Mouse (Mus musculus) forebrain, embryonic 13.5 days (tissue): Measurements from ENCODE around the gene Arvcf. TPM values are rescaled to one million over a fixed set of nuclear protein-coding genes. Genes with fewer than 3 reads are reported as not detected.

Source experiments
- ATAC-seq: fragments of 200-750 bp; cut with Nextera tagmentation; 2 replicates; pipeline ENCODE4 v1.8.0; 2017
- H3K27ac ChIP-seq: fragments of 300-500 bp; sonication (generic); 2 replicates; pipeline ENCODE4 v1.5.1; 2015; ENCODE audit warnings: inconsistent platforms, mild to moderate bottlenecking, moderate library complexity
- H3K27me3 ChIP-seq: fragments of 300-500 bp; sonication (generic); 2 replicates; pipeline ENCODE4 v1.6.1; 2015; ENCODE audit warnings: mild to moderate bottlenecking, inconsistent platforms
- H3K36me3 ChIP-seq: fragments of 300-500 bp; sonication (generic); 2 replicates; pipeline ENCODE4 v1.6.1; 2015; ENCODE audit warnings: mild to moderate bottlenecking, inconsistent platforms; ENCODE audit not compliant: poor library complexity, severe bottlenecking
- H3K4me1 ChIP-seq: fragments of 300-500 bp; sonication (generic); 2 replicates; pipeline ENCODE4 v1.6.1; 2015; ENCODE audit warnings: inconsistent platforms
- H3K4me2 ChIP-seq: fragments of 300-500 bp; sonication (generic); 2 replicates; pipeline ENCODE4 v1.6.1; 2015; ENCODE audit warnings: inconsistent platforms, mild to moderate bottlenecking, moderate library complexity
- H3K4me3 ChIP-seq: fragments of 300-500 bp; sonication (generic); 2 replicates; pipeline ENCODE4 v1.5.1; 2015; ENCODE audit warnings: mild to moderate bottlenecking, inconsistent platforms
- H3K9ac ChIP-seq: fragments of 300-500 bp; sonication (generic); 2 replicates; pipeline ENCODE4 v1.6.1; 2015; ENCODE audit warnings: mild to moderate bottlenecking, inconsistent platforms
- H3K9me3 ChIP-seq: fragments of 300-500 bp; sonication (generic); replicated peaks from 2 replicates; pipeline ENCODE4 v1.6.1; 2016; ENCODE audit warnings: inconsistent platforms
- WGBS: fragments of 180-500 bp; shearing (Covaris S2); methylation state at CpG from one replicate; pipeline ENCODE4 v1.1.7; 2015; 5-methylcytosine and 5-hydroxymethylcytosine counted together
- polyA plus RNA-seq: library from polyadenylated mRNA; unstranded; fragments of >200 nt; fragmentation: Nextera tagmentation; extraction: Ambion mirVana; gene quantifications from 2 replicates; pipeline ENCODE4 v1.2.1, GENCODE M21; 2015

Gene Arvcf
- polyA plus RNA-seq, 1 experiment from 2014 or later: 77.2 TPM

DNA sequence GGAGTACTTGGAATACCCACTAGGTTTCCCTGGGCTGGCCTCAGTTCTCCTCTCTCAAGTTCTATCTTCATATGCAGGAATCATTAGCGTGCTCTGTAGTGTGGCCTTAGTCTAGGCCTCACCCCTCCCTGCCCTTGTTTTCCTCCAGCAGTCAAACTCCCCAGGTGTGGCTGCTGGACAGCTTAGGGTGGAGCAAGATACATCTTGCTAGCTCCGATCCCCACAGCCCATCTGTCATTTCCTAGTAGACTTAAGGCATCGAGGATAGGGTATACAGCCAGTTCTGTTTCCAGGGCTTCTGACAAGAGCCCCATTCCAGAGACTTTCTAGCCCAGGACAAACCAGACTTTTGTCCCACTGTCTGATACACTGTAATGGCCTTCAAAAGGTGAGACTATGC, 43.7 kb downstream of the Arvcf start:
- no peak for ATAC-seq
- Histone ChIP-seq H3K27ac (peak overlapping the region; percentile 91), H3K4me2 (no peak overlapping the region), H3K9me3 (no peaks in the 10 kb centered on the region), H3K36me3 (peaks cover 6% of the 10 kb centered on the region), H3K9ac (no peak overlapping the region), H3K27me3 (no peaks in the 10 kb centered on the region), H3K4me1 (peaks cover 74% of the 10 kb centered on the region), H3K4me3 (0 out of 2 replicates have a peak overlapping the region, but pooled peaks have one; percentile 70)
- 85% methylated on average over 3 of the region's 3 CpGs for WGBS

DNA sequence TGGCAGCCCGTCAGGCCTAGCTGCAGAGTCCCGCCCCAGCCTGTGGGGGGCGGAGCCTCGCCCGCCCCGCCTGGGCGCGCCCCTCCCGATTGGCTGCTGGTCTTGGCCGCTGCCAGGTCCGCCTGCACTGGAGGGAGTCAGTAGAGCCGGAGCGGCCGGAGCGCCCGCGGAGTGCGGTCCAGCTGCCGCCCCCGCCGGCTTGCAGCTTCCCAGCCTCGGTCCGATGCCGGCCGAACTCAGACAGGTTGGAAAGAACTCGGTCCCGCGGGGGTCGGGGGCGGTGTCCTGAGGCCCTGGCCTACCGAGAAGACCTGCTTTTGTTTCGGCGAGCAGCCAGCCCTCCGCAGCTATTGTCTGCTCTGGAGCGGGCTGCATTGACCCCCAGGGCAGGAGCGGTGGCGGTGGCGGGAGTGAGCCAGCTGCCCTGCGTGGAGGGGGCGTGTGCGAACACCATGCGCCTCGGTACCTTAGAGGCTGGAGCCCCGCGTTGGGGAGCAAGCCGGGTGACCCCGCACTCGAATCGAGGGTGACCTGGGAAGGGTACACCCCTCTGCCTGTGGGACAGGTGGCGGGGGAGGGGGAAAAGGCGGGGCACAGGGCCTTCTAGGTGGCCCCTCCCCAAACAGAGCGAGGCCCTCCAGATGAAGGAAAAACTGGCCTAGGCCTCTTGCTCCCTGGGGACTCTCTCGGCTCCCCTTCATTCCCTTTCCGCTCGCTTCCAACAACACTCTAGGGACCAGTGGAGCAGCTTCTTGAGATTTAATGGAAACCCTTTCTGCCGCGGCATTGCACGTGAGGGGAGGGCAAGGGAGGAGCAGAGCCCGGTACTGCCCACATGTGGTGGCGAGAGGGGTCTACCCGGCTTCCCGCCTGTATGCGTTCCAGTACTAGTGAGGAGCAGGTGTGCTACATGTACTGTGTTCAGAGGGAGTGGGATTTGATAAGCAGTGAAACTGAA, 44.8 kb downstream of the Arvcf start:
- Histone ChIP-seq H3K9ac (peak overlapping the region; percentile 91), H3K4me2 (peak overlapping the region; percentile 73), H3K9me3 (no peaks in the 10 kb centered on the region), H3K27me3 (no peaks in the 10 kb centered on the region), H3K4me1 (peaks cover 66% of the 10 kb centered on the region), H3K36me3 (peaks cover 16% of the 10 kb centered on the region), H3K27ac (peak overlapping the region; percentile 91), H3K4me3 (peak overlapping the region; percentile 70)
- ATAC-seq: peak; percentile 79
- 0% methylated on average over 46 of the region's 63 CpGs for WGBS

DNA sequence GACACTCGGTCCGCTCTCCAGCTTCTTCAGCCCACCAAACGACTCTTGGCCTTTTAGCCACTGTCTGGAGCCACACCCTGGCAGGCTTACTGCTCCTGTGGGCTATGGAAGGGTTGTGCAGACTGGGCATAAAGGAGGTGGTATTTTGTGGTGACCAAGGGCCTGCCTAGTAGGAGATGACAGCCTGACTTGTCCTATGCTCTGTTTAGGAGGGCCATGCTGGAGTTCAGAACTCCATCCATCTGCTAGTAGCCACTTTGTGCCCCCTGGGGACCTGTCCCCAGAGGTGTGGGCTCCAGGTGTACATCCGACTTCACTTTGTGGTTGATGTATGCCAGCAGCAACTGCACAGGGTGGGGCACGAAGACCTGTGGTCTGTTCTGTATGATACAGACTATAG, 45.6 kb downstream of the Arvcf start:
- Histone ChIP-seq H3K9ac (peak overlapping the region; percentile 91), H3K4me2 (peak overlapping the region; percentile 73), H3K27ac (peak overlapping the region; percentile 91), H3K27me3 (no peaks in the 10 kb centered on the region), H3K36me3 (peaks cover 24% of the 10 kb centered on the region), H3K4me3 (peak overlapping the region; percentile 70), H3K9me3 (no peaks in the 10 kb centered on the region), H3K4me1 (peaks cover 62% of the 10 kb centered on the region)
- ATAC-seq: no peak
- 41% methylated on average over 5 of the region's 5 CpGs for WGBS

DNA sequence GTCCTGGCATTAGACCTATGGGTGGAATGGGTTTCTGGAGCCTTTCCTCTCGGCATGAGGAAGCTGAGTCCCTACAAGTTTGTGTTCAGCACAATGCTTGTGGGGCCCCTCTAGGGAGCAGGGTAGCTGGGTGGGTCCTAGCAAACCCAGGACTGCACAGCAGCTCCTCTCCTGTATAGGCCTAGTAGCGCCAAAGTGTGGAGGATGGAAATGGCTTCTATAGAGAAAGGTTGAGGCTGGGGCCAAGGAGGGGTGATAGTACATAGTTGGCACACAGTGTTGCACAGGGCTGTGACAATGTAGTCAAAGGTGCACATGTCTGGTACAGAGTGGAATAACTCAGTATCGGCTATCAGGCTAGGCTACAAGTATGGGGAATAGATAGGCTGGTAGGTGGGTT, 46.1 kb downstream of the Arvcf start:
- H3K4me3 ChIP-seq: peak overlapping the region; percentile 70

DNA sequence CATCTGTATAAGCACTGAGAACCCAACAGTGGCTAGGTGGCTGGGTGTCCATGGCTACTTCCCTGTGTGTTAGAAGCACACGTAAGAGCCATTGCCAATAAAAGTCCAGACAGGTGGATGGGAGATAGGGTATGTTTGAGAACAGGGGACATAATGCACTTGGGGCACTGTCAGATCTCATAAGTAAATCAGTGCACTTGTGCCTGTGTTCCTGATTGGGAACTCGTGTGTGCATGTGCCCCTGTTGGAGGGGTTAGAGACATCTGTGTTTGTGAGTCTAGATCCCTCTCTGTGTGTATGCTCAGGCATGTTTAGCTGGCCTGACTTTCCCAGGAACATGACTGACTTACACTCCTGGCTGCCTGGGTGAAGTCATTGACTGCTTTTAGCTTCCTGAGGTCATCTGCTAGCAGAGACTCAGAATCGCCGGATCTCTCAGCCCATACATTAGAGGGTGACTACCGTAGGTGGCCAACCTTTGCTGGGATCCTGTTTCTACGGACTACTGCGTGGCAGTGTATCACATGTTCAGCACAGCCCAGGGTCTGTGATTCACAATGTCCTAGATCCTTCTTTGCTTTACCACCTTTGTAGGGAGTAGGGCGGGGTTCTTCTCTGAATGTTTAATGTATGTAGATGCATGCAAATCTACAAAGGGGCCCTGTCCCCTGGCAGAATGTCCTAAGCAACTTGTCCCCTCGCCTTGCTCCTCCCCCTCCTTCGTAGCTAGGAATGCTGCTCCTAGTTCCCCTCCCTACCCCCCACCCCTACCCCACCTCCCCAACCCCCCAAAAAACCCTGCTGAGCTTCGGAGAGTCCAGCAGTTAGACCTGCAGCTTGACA, 47.0 kb downstream of the Arvcf start:
- no peaks in the 10 kb centered on the region for H3K9me3 ChIP-seq
- peaks cover 38% of the 10 kb centered on the region for H3K36me3 ChIP-seq
- H3K27me3 ChIP-seq: no peaks in the 10 kb centered on the region
- peak overlapping the region; percentile 91 for H3K27ac ChIP-seq
- peak overlapping the region; percentile 19 for H3K4me3 ChIP-seq
- 11% methylated on average over 11 of the region's 11 CpGs for WGBS
- peak; percentile 34; the same call in 1 of the 2 replicates for ATAC-seq
- H3K4me1 ChIP-seq: peaks cover 66% of the 10 kb centered on the region
- peak overlapping the region; percentile 59 for H3K9ac ChIP-seq
- peak overlapping the region; percentile 73 for H3K4me2 ChIP-seq

More for the DNA sequence above, 46.1 kb downstream of the Arvcf start:
- no peaks in the 10 kb centered on the region for H3K27me3 ChIP-seq
- 46% methylated on average over 3 of the region's 3 CpGs for WGBS
- H3K36me3 ChIP-seq: peaks cover 29% of the 10 kb centered on the region
- no peak for ATAC-seq
- peak overlapping the region; percentile 91 for H3K27ac ChIP-seq
- H3K4me1 ChIP-seq: peaks cover 62% of the 10 kb centered on the region
- no peaks in the 10 kb centered on the region for H3K9me3 ChIP-seq
- H3K4me2 ChIP-seq: peak overlapping the region; percentile 73
- H3K9ac ChIP-seq: peak overlapping the region; percentile 91

DNA sequence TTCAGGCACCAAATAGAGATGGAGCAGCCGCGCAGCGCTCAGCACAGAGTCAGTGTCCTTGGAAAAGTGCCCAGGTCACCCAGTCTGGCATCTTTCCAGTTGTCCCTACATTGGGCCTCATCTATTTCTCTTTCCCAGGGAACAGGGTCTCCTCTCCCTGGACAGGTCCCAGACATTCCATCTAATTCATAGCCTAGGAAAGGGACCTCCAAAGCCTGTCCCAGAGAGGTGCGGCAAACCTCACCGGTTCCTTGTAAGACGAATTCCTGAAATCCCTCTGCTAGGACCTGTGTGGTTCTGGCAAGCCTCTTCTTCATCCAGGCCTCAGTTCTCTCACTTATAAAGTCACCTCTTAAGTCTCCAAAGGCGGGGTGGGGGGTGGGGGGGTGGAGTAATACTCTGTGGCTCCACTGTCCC, 47.6 kb downstream of the Arvcf start:
- peak overlapping the region; percentile 91 for H3K27ac ChIP-seq
- H3K4me1 ChIP-seq: peaks cover 73% of the 10 kb centered on the region
- H3K4me3 ChIP-seq: peak overlapping the region; percentile 14; the same call in 1 of the 2 replicates
- 0 out of 2 replicates have a peak overlapping the region, but pooled peaks have one; percentile 30 for H3K9ac ChIP-seq
- ATAC-seq: no peak
- peaks cover 45% of the 10 kb centered on the region for H3K36me3 ChIP-seq
- H3K27me3 ChIP-seq: no peaks in the 10 kb centered on the region
- WGBS: 19% methylated on average over 6 of the region's 7 CpGs
- peak overlapping the region; percentile 73 for H3K4me2 ChIP-seq
- H3K9me3 ChIP-seq: no peaks in the 10 kb centered on the region

DNA sequence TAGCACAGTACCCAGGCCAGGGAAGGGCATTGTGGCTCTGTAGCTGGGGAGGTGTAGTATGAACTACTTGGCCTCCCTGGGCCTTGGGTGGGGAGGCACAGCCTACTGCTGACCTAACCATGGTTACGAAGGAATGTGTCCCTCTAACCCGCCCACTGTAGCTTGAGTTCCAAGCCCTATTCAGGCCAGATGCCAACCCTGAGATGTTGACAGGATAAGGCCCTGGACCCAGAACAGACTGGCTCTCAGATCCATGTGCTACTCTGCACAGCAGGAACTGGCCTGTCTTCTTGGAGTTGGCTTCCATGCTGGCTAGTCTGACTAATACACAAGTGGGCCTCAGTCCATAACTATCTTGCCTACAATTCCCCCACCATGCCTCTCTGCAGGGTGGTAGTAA, 48.2 kb downstream of the Arvcf start:
- Histone ChIP-seq H3K4me2 (peak overlapping the region; percentile 73), H3K27me3 (no peaks in the 10 kb centered on the region), H3K9ac (peak overlapping the region; percentile 30; the same call in 1 of the 2 replicates), H3K4me3 (0 out of 2 replicates have a peak overlapping the region, but pooled peaks have one; percentile 12), H3K9me3 (no peaks in the 10 kb centered on the region), H3K36me3 (peaks cover 50% of the 10 kb centered on the region), H3K27ac (peak overlapping the region; percentile 91), H3K4me1 (peaks cover 78% of the 10 kb centered on the region)
- WGBS: 50% methylated on average over 2 of the region's 2 CpGs
- no peak for ATAC-seq

DNA sequence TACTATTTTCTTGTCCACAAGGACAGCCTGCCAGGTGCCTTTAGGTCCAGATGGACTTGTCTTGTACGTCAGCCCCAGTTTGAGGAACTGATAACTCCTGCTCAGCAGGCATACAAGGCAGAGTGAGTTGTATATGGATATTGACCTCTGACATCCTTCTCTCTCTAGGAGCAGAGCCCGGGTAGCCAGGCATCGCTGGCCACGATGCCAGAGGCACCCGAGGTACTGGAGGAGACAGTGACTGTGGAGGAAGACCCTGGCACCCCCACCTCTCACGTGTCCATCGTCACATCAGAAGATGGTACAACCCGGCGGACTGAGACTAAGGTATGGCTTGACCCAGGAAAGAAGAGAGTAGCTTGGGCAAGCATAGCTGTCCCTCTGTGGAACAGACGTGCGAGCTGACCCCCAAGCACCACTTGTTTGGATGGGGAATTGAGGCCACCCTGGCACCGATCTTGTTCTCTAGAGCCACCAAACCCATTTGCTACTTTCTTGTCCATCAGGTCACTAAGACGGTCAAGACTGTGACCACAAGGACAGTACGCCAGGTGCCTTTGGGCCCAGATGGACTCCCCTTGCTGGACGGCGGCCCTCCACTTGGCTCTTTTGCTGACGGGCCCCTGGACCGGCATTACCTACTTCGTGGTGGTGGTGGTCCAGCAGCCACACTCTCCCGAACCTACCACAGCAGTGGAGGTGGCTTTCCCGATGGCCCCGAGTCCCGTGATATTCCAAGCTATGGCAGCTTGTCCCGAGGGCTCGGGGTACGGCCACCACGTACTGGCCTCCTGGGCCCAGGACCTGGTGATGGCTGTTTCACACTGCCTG, 49.0 kb downstream of the Arvcf start:
- no peaks in the 10 kb centered on the region for H3K9me3 ChIP-seq
- H3K36me3 ChIP-seq: peaks cover 59% of the 10 kb centered on the region
- no peak overlapping the region for H3K4me3 ChIP-seq
- no peak overlapping the region for H3K4me2 ChIP-seq
- no peak for ATAC-seq
- H3K27ac ChIP-seq: 0 out of 2 replicates have a peak overlapping the region, but pooled peaks have one; percentile 91
- H3K9ac ChIP-seq: no peak overlapping the region
- 94% methylated on average over 27 of the region's 27 CpGs for WGBS
- peaks cover 85% of the 10 kb centered on the region for H3K4me1 ChIP-seq
- no peaks in the 10 kb centered on the region for H3K27me3 ChIP-seq

DNA sequence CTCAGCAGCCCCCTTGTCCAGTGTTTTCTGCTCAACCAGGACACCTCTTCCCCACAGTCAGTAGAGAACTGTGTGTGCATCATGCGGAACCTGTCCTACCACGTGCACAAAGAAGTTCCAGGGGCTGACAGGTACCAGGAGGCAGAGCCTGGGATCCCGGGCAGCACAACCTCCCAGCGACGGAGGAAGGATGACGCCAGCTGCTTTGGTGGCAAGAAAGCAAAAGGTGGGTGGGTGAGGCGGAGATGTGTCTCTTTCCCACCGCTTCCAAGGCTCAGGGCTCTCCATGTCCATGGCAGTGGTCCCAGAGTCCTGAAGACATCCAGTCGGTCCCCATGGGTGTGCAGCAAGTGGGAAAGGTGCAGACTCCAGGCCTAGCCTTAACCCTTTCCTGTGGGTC, 52.0 kb downstream of the Arvcf start:
- peak overlapping the region; percentile 38 for H3K4me2 ChIP-seq
- H3K9me3 ChIP-seq: no peaks in the 10 kb centered on the region
- 62% methylated on average over 9 of the region's 9 CpGs for WGBS
- H3K27me3 ChIP-seq: no peaks in the 10 kb centered on the region
- H3K4me1 ChIP-seq: peaks cover 59% of the 10 kb centered on the region
- H3K4me3 ChIP-seq: no peak overlapping the region
- peak overlapping the region; percentile 45 for H3K9ac ChIP-seq
- ATAC-seq: no peak
- H3K27ac ChIP-seq: peak overlapping the region; percentile 88
- peaks cover 89% of the 10 kb centered on the region for H3K36me3 ChIP-seq

DNA sequence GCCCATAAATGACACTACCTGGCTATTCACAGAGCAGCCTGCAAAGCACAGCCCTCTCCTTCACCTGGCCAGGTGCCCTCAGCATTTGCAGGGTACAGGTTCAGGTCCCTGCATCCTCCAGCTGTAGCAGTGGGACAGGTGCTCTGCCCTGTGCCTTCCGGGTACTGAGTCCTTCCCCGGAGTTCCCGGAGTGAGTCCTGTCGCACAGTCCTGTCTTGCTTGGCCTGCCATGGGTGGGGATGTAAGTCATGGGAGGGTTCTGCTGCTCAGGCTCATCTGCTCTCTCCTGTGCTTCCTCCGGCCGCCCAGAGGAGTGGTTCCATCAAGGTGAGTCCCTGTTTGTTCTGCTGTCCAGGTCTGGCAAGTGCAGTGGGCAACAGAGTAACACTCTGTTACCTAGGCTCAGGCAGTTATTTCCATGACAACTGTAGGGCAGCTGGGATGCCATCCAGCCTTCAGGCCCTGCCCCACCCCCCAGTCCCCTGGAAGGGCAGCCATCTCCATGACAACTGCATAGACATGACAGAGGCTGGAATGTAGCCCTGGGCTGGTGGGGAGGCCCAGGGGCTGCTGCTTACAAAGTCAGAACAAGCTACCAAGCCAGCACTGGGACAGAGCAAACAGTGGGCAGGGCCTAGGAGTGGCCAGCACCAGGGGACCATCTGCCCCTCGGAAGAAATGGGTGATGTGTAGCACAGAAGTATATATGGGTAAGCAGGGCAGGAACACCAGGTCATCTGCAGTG, 52.7 kb downstream of the Arvcf start:
- H3K36me3 ChIP-seq: peaks cover 95% of the 10 kb centered on the region
- peak; percentile 86 for ATAC-seq

More for the DNA sequence above, 52.7 kb downstream of the Arvcf start:
- Histone ChIP-seq H3K9me3 (no peaks in the 10 kb centered on the region), H3K27ac (peak overlapping the region; percentile 88), H3K4me1 (peaks cover 55% of the 10 kb centered on the region), H3K9ac (peak overlapping the region; percentile 45), H3K4me2 (peak overlapping the region; percentile 38), H3K4me3 (peak overlapping the region; percentile 2; the same call in 1 of the 2 replicates), H3K27me3 (no peaks in the 10 kb centered on the region)
- 26% methylated on average over 7 of the region's 7 CpGs for WGBS
